Mouse (Mus musculus) liver, adult 2 months (tissue): ENCODE data around the gene Tgfbi.

Source experiments
- CTCF ChIP-seq: fragments of 200-500 bp; IDR thresholded peaks from 2 replicates; pipeline ENCODE4 v1.5.1; 2011; ENCODE audit warnings: low read depth, low read length, control low read depth
- POLR2A ChIP-seq: fragments of 200-500 bp; IDR thresholded peaks from 2 replicates; pipeline ENCODE4 v1.6.1; 2011; ENCODE audit warnings: low read length, control low read depth; ENCODE audit not compliant: insufficient read depth; ENCODE audit errors: extremely low read depth

DNA sequence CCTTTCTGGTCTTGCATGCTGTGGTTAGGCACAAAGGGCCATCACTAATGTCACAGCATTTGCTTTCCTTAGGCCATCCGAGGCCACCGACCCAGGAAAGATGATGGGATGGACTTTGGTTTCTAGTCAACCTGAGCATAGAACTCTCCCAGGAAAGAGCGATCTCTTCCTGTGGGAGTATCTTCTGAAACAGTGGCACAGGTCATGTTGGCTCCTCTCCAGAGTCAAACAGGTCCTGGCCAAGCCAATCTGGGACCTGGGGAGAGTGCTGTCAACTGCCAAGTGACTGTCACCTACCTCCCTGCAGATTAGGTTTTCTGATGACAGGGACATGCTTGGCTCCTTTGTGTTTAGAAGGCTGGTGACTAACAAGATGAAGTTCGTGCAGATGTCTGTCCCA lies 20.8 kb downstream of the Tgfbi start:
- TF ChIP-seq POLR2A (no peak), CTCF (no peak)
